Mouse (Mus musculus) bone marrow, adult 2 months (tissue): ENCODE measurements around the gene Zdhhc14.

ENCODE experiments used
- CTCF ChIP-seq: fragments of 200-500 bp; IDR thresholded peaks from 2 replicates; pipeline ENCODE4 v1.5.1; 2011; ENCODE audit warnings: low read length, control low read depth; ENCODE audit not compliant: control insufficient read depth, insufficient read depth
- POLR2A ChIP-seq: fragments of 200-500 bp; IDR thresholded peaks from 2 replicates; pipeline ENCODE4 v1.6.1; 2011; ENCODE audit warnings: low read depth, mild to moderate bottlenecking, control low read depth, low read length, borderline replicate concordance; ENCODE audit not compliant: control insufficient read depth

DNA sequence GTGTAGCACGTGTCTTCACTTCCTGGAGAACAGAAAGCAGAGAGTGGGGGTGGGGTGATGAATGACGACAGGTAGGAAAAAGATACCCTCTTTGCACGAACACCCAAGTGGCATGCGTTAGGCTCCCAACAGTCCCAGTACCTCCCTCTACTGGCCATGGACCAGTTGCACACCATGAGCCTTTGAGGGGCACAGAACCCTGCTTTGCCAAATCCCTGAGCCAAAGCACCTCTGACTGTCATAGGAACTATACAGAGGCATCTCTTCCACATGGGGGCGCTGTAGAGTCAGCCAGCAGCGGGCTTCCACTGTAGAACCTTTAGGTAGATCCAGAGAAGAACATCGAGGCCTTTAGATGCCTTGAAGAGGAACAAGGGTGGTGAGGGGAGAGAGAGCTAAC, 241.0 kb downstream of the Zdhhc14 start:
- TF ChIP-seq CTCF (peak; percentile 79), POLR2A (no peak)
